8 mouse cellular contexts compared by ENCODE assay signal in the genomic region with DNA sequence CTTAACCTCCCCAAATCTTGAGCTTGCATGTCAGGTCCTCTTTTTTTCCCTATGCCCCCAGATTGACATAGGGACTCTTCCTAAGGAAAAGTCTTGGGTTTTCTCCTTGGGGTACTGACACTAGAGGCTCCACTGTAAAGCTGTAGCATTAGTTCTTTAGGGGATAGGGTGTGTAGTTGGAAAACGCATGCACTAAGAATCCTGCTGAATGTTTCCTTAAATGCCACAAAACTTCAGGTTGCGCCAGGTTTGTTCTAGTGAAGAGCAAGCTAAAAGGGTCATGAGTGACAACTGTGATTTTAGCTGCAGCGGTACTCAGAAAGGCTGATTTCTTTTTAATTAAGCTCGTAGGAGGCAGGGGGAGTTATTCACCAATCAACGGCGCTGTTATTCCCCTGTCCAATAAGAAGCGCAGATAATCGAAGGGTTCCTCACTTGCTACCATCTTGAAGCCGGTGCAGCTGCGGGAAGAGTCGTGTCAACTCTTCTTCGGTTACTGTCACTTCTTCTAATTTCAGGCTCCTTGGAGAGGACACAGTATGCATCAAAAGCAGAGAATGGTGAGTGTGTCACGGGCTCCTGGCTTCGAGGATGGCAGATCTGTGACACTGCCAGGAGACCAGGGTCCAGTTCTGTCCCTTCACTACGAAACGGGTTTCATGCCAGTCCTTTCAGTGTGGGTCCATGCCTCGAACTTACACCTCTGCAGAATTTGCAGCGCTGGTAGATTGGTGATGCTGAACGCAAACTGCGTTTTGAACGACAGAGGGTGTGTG. TPM values are rescaled to one million over a fixed set of nuclear protein-coding genes. Genes with fewer than 3 reads are reported as not detected.
DNase-seq lines count a peak whose midpoint lies in the region; ATAC-seq lines count a peak whose summit lies in the region.

A gene (plus strand): TSS at position 431 of the 776 bp plus-strand sequence.

- 2% methylated on average over 21 of the region's 21 CpGs for WGBS in hindbrain, embryonic 12.5 days

- no peaks in the 10 kb centered on the region for H3K9me3 ChIP-seq in hindbrain, embryonic 12.5 days (replicated peaks)

- H3K27ac ChIP-seq in hindbrain, embryonic 12.5 days = peak within 1 kb of the TSS; percentile 73

- peaks cover 23% of the 10 kb centered on the region for H3K36me3 ChIP-seq in hindbrain, embryonic 12.5 days

- peaks cover 13% of the 10 kb centered on the region for H3K4me1 ChIP-seq in hindbrain, embryonic 12.5 days

- peak; percentile 96 for ATAC-seq in hindbrain, embryonic 12.5 days (ENCODE audit: low FRiP score)

- peak; percentile 94 for DNase-seq in NIH3T3 (ENCODE audit: low read depth)
- DNase-seq in cerebellum, postnatal 10 days = peak; percentile 89 to 90
- peak; percentile 82 to 88 for DNase-seq in frontal cortex, postnatal 10 days (ENCODE audit: low spot score in 2 of 2)
- peak; percentile 92 to 94 for DNase-seq in layer of hippocampus, postnatal 14 days (ENCODE audit: low spot score in 2 of 2)
- peak; percentile 87 for DNase-seq in lung, postnatal 14 days
- peak; percentile 87 for DNase-seq in retina, adult 2 months (ENCODE audit: low read depth, low spot score)
- peak; percentile 74 to 77 for DNase-seq in thymus, postnatal 36 days

- no peaks in the 10 kb centered on the region; the same call in 1 of the 2 replicates for H3K27me3 ChIP-seq in hindbrain, embryonic 12.5 days

- H3K4me3 ChIP-seq in hindbrain, embryonic 12.5 days = peak within 1 kb of the TSS; percentile 72

- H3K4me2 ChIP-seq in hindbrain, embryonic 12.5 days (replicated peaks) = peak within 1 kb of the TSS; percentile 80

- peak within 1 kb of the TSS; percentile 74 for H3K9ac ChIP-seq in hindbrain, embryonic 12.5 days

RNA-seq across cellular contexts. Expression of the gene that starts here (rescaled TPM):
- 17.9 and 20.3 TPM in 2 replicates for polyA plus RNA-seq in hindbrain, embryonic 12.5 days (2016; fragmentation: Nextera tagmentation; extraction: Ambion mirVana)
- 10 to 100 TPM; 18.6 to 19.2 TPM for total RNA-seq in layer of hippocampus, postnatal 14 days (2021)

Comparison
In these comparisons a context has a peak if more than half of its experiments do, and no peak if none do; other contexts are left out.
1. Peak in every context shown above with its lines: DNase-seq, ATAC-seq, H3K4me3 ChIP-seq and H3K27ac ChIP-seq.